Mouse (Mus musculus): Measurements from ENCODE around the gene Gpr27.

Gpr27 gene

DNA sequence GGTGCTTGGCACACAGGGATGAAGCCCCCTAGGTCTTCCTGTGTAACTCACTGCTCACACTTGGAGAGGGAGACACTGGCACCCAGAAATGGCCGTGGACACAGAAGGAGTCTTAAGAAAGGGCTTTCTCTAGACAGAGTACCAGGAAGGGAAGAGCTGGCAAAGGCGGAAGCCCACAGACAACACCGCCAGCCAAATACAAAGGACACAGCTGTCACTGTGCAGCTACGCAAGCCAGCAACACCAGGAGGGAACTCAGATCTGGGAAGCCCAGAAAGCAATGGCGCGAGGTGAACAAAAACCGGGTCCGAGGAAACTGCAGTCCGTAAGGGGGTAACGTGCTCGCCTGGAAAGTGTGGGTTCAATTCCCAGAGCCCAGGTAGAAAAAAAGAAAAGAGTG lies 14.4 kb upstream of the Gpr27 start:
- no peak for DNase-seq

DNA sequence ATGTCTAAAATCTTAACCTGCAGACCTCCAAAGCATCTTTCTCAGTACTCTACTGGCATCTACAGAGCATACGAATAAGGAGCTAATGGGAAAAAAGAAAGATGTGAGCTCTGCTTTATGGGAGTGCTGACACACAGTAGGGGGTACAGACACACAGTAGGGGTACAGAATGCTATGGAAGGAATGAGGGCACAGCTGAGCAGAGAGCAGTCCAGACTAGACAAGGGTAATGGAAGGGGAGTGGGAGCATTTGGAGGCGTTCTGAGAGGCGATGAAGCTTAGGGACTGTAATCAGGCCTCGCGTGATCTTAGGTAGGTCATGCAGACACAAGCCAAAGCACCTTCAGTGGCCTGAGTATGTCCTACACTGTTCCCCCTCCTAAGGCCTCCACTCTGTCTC lies 8.5 kb upstream of the Gpr27 start:
- DNase-seq = no peak

- peak; percentile 60 for DNase-seq
These were observed 7.6 kb upstream of the Gpr27 start for GRCm38 (mm10) chr6:99684899-99685298.

GRCm38 (mm10) chr6:99688513-99688912 lies 4.0 kb upstream of the Gpr27 start:
- DNase-seq = no peak

DNA sequence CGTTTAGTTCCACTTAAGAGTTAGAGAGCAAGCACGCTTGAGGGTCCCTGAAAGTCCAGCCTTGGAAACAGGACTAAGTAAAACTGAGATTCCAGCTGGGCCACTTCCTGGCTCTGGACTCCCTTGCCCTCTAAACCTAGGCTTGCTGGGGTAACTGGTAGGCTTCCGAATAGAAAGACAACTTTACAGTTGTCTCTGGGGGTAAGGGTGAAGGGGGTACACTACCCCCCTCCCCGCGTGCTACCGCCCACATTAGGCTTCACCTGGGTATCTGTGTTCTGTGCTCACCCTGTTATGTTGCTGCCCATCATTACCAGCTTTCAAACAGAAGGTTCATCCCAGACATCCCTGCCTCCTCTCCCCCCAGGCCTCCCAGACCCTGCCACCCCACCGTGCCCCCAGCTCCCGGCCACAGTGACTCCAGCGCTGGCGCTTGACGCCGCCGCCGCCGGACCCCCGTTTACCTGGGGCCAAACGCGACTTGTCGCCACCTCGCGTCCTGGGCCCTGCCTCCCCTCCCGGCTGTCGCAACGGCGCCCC lies 743 bp upstream of the Gpr27 start:
- DNase-seq = no peak

GRCm38 (mm10) chr6:99692916-99693841 lies 700 bp downstream of the Gpr27 start:
- no peak for DNase-seq

- DNase-seq = no peak
These were observed 8.0 kb downstream of the Gpr27 start for GRCm38 (mm10) chr6:99700484-99700883.

- DNase-seq = no peak
These were observed 19.2 kb downstream of the Gpr27 start for GRCm38 (mm10) chr6:99711576-99712101.

DNA sequence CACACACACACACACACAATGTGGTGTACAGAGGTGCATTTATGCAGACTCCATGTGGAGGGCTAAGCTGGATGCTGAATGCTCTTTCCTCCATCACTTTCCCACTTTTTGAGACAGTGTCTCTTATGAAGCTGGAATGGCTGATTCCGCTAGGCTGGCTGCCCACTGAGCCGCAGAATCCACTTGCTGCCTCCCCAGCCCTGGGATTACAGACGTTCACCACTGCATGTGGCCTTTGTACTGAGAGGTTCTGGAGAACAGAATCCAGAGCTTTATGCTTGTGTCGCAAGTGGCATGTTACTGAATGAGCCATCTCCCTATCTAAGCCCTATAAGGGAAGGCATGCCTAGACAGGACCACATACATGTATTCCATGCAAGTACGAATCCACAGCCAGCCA lies 20.8 kb downstream of the Gpr27 start:
- DNase-seq = no peak

GRCm38 (mm10) chr6:99715191-99715590 lies 22.7 kb downstream of the Gpr27 start:
- no peak for DNase-seq

- DNase-seq = no peak
These were observed 23.4 kb downstream of the Gpr27 start for GRCm38 (mm10) chr6:99715913-99716312.

GRCm38 (mm10) chr6:99721032-99721431 lies 28.6 kb downstream of the Gpr27 start:
- DNase-seq = no peak

- DNase-seq = no peak
These were observed 29.9 kb downstream of the Gpr27 start for GRCm38 (mm10) chr6:99722390-99722789.

GRCm38 (mm10) chr6:99725971-99726561 lies 33.6 kb downstream of the Gpr27 start, which contains the start of gene Prok2:
Gene Prok2, minus strand, starts transcription at chr6:99726392.
- no peak for DNase-seq

GRCm38 (mm10) chr6:99726576-99727303 lies 34.3 kb downstream of the Gpr27 start:
- DNase-seq = no peak

- no peak for DNase-seq
These were observed 37.4 kb downstream of the Gpr27 start for GRCm38 (mm10) chr6:99729853-99730252.

DNA sequence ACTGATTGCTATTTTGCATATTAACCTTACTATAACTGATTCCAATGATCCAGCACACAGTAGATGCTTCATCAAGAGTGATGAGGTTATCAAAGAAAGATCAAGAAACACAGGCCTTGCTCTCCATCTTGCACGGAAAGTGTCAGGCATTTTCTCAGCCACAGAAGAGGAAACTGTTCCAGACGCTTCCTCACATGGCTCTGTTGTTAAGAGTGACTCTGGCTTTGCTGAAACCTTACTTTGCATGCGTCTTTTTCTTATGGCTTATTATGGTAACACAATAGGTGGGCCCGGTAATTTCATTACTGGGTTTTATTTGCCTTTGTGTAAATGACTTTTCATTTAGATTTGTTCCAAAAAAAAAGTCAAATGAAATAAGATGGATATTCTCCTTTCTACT lies 39.4 kb downstream of the Gpr27 start:
- no peak for DNase-seq

GRCm38 (mm10) chr6:99732673-99733072 lies 40.2 kb downstream of the Gpr27 start:
- no peak for DNase-seq

GRCm38 (mm10) chr6:99734666-99735065 lies 42.2 kb downstream of the Gpr27 start:
- no peak for DNase-seq

DNA sequence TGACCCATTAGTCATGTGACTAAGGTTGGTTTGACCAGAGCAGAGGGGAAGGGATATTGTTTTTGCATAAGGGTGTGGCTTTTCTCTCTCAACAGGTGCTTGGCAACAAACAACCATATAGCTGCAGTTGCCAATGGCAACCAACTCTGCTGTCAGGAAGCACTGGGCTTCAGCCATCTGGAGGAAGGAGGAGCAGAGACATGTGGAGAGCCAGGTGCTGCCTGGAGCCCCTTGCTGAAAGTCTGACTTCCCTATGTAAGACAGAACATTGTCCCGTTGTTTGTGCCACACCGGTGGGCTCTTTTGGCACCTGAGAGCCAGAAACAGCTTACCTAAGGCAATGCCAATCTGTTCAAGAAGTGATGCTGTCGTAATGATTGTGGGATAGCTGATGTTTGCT lies 50.4 kb downstream of the Gpr27 start:
- DNase-seq = no peak

Measured in thymus, postnatal 14 days (tissue).